Mouse (Mus musculus): ENCODE results near the gene Por.

Por gene

GRCm38 (mm10) chr5:135657703-135658373 is 12.0 kb upstream of the Por start:
- no peak for DNase-seq

GRCm38 (mm10) chr5:135659956-135660355 is 9.9 kb upstream of the Por start:
- no peak for DNase-seq

DNA sequence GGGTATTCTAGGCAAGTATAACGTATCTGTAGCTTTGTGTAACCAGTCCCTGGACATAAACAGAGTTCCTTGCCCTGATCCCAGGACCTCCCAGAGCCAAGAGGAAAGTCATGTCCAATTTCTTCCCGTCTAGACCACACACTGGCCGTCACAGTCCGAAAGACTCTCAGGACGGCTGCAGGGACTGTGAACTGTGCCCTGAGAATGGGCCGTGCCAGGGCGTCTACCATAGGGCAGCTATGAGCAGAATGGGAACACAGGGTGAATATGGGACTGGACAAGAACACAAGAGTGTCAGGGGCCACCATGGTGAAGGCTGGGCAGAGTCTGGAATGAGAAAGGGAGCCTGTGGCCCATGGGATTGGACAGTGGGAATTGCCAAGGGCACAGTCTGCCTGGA is 9.3 kb upstream of the Por start:
- DNase-seq = no peak

GRCm38 (mm10) chr5:135666890-135667289 is 2.9 kb upstream of the Por start:
- no peak for DNase-seq

GRCm38 (mm10) chr5:135668071-135668470 is 1.8 kb upstream of the Por start:
- no peak for DNase-seq

DNA sequence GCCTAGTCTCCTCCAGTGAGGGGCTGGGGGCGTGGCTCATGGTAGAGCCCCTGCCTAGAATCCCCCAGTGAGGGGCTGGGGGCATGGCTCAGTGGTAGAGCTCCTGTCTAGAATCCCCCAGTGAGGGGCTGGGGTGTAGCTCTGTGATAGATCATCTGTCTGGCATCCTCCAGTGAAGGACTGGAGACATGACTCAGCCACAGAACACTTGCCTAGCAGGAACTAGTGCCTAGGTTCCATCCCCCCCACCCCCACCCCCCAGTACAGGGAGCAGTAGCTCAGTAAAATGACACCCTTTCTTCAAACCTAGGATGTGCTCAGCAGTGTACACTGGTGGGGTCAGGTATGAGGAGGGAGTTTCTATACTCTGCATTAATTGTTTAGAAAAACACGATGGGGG is 1.0 kb downstream of the Por start:
- DNase-seq = no peak

- no peak for DNase-seq
These were observed 2.7 kb downstream of the Por start for GRCm38 (mm10) chr5:135672509-135672908.

GRCm38 (mm10) chr5:135672980-135673379 is 3.1 kb downstream of the Por start:
- peak; percentile 48 for DNase-seq

GRCm38 (mm10) chr5:135674349-135674775 is 4.5 kb downstream of the Por start:
- DNase-seq = no peak

DNA sequence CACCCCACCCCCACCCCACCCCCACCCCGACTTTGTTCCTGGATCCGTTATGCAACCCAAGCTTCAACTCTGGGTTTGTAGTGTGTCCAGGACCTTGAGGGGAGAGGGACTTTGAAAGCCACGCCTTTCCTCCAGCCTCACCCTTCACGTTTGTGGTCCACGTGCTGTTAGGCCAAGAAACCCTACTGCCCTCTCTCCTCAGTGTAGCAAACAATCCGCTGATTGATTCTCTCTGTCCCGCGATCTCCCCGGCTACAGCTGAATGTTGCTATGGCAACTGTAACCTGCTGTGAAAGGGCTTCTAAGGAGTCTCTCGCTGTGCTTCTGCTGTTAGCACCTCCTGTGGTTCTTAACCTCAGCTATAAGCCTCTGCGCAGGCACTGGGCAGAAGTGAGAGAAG is 5.0 kb downstream of the Por start:
- peak; percentile 65 for DNase-seq

DNA sequence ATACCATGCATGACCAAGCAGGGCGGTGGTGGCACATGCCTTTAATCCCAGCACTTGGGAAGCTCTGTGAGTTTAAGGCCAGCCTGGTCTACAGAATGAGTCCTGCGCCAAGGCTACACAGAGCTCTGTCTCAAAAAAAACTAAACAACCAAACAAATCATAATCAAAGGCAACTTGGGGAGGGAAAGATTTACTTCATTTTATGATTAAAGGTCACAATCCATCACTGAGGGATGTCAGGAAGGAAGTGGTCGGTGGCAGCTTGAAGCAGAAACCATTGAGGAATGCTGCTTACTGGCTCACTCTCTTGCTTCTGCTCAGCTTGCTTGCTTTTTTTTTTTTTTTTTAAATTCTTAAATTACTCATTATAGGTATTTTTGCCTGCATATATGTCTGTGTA is 6.9 kb downstream of the Por start:
- DNase-seq = no peak

DNA sequence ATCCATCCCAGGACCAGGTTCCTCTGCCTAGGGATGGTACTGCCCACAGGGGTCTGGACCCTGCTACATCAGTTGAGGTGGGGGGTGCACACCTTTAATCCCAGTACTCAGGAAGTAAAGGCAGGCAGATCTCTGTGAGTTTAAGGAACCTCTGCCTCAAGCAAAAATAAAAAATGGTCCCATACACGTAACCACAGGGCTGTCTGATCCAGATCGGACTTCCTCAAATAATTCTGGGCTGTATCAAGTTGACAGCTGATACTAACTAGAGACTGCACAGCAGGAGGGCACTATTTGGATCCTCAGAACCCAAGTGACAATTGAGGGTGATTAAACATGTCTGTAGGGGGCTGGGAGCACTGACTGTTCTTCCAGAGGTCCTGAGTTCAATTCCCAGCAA is 7.4 kb downstream of the Por start:
- DNase-seq = no peak

GRCm38 (mm10) chr5:135678481-135678880 is 8.6 kb downstream of the Por start:
- no peak for DNase-seq

GRCm38 (mm10) chr5:135680967-135681545 is 11.2 kb downstream of the Por start:
- DNase-seq = no peak

DNA sequence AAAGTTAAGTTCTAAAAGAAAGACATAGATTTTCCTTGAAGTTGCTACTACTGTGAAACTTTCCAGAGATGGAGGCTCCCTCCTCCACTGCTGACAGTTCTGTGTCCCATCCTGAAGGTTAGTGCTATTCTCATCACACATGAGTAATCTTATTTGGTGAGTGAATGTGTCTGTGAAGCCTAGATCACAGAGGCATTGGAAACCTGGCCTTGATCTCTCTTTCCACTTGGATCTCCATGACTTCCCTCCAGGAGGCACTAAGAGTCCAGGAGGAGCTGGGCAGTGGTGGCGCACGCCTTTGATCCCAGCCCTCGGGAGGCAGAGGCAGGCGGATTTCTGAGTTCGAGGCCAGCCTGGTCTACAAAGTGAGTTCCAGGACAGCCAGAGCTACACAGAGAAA is 12.2 kb downstream of the Por start:
- DNase-seq = no peak

DNA sequence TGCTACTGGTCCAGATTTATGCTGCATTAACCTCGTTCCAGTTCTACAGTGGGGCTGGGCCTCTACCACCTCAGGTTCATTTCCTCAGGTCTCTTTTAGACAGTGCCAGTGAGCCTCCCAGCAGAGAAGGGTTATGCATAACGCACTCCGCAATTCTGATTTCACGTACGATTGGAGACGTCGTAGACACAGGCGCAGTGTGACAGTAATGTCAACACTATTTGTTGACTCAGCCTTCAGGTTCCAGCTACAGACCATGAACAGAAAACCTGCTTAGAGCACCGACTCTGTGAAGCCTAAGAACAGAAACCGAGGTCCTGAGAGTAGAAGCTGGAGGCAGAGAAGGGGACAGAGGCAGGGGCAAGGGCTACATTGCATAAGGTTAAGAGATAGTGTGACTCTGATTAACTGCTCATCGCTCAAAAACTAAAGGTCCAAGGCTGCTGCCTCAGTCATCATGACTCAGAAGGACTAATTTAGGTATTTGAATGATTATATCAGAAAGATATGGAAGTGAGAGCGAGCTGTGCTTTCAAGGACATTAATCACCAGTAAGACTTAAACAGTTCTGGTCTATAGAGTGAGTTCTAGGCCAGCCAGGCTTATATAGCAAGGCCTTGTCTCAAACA is 13.2 kb downstream of the Por start:
- DNase-seq = no peak

- DNase-seq = no peak
These were observed 20.6 kb downstream of the Por start for GRCm38 (mm10) chr5:135690401-135690800.

- no peak for DNase-seq
These were observed 21.4 kb downstream of the Por start for GRCm38 (mm10) chr5:135691266-135691665.

DNA sequence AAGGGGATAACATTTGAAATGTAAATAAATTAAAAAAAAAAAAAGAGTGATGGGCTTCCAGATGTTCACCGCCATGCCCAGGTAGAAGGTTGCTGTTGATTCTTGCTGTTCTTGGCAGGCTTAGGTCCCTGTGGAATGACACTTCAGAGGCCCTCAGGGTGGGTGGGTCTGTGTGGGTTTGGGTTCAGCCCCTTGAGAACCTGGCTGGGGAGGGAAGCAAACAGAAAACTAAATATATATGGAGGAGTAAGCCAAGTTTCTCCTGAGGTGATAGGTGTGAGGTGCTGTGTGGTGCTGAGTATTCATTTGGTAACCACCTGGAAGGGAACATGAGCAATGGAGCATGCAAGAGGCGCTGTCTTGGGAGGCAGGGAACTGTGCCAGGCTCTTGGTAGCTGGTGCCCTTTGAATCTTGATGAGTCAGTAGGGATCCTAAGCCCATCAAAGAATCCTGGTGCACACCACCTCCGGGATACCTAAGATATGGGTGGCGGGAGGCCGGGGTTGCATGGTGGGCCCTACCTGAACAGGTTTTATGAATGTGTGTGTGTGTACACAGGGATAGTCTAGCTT is 23.5 kb downstream of the Por start:
- DNase-seq = peak; percentile 43

- no peak for DNase-seq
These were observed 25.5 kb downstream of the Por start for GRCm38 (mm10) chr5:135695277-135695721.

DNA sequence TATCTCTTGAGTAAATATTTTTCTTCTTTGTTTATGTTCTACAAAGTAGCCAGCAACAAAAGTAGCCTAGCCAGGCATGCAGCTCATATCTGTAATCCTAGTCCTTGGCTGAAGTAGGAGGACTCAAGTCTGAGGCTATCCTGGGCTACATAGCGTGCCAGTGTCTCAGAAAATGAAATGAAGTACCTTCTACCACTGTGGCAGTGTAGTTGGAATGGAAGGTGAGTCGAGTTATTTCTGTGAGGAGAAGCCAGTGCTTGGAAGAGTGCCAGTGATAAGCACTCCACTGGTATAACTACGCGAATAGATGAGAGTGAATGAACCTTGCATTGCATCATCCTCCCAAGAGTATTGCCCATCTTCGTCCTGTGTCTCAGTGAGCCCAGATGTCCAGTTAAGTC is 27.9 kb downstream of the Por start:
- no peak for DNase-seq

GRCm38 (mm10) chr5:135701601-135702000 is 31.8 kb downstream of the Por start:
- DNase-seq = no peak

DNA sequence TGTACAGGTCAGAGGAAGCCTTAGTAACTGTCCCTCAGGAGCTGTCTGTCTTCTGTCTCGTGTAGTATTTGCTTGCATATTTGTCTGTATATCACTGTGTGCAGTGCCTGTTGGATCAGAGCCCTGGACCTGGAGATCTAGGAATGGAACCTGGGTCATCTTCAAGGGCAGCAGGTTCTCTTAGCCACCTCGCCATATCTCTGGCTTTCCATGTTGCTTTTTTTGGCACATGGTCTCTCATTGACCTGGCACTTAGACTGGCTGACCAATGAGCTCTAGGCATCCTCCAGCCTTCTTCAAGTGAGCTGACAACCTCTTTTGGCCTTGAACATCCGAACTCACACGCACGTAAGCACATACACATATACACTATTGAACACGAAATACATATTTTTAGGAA is 32.4 kb downstream of the Por start:
- DNase-seq = no peak

DNA sequence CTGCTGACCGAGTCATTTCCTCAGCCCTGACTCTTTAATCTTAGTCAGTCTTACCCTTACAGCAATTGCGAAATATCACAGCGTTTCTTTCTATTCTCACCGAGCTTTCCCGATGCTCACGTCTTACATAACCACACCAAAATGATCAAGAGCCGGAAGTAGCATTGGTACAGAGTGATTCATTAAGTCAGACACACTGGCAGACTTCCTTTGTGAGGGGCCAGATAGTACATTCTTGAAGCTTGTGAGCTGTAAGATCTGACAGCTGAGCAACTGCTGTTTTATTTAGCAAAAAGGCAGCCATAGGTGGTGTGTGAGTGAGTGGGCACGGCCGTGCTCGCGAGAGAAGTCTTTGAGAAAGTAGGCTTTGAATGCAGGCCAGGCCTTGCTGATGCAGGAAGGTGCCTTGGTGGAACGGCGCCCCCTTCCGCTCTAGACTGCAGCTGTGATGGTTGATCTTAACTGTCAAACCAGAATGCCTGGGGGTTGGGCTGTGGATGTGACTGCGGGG is 32.9 kb downstream of the Por start:
- DNase-seq = peak; percentile 62

Measured in lung, postnatal 14 days (tissue).